Comparison of ENCODE assay signal across 15 mouse cellular contexts in genomic region chr3:86602284-86602683, GRCm38 (mm10). TPM values are rescaled to one million over a fixed set of nuclear protein-coding genes. Genes with fewer than 3 reads are reported as not detected.
DNase-seq lines count a peak whose midpoint lies in the region; ATAC-seq lines count a peak whose summit lies in the region.
"Had no signal": no experiment of that assay in that cellular context is flagged by ENCODE, and none has a peak within 500 bp of the region (broad histone marks: within the 10 kb centered on the region; RNA-seq: fewer than 3 reads in every experiment).

No protein-coding gene starts in this region.

- no peaks in the 10 kb centered on the region for H3K9me3 ChIP-seq in hindbrain, embryonic 13.5 days
- H3K9me3 ChIP-seq in midbrain, embryonic 13.5 days: no peaks in the 10 kb centered on the region
- no peaks in the 10 kb centered on the region for H3K9me3 ChIP-seq in kidney, embryonic 14.5 days (ENCODE audit: control insufficient read depth, low read length)

- no peaks in the 10 kb centered on the region for H3K27me3 ChIP-seq in hindbrain, embryonic 13.5 days
- no peaks in the 10 kb centered on the region for H3K27me3 ChIP-seq in midbrain, embryonic 13.5 days
- no peaks in the 10 kb centered on the region for H3K27me3 ChIP-seq in kidney, embryonic 14.5 days (ENCODE audit: control insufficient read depth, insufficient read depth, low read length)

- no peak for ATAC-seq in hindbrain, embryonic 13.5 days (ENCODE audit: low FRiP score)
- peak; percentile 95 for ATAC-seq in midbrain, embryonic 13.5 days
- no peak for ATAC-seq in kidney, embryonic 14.5 days (ENCODE audit: low FRiP score, low TSS enrichment)

- no peak overlapping the region for H3K4me3 ChIP-seq in hindbrain, embryonic 13.5 days
- no peak overlapping the region for H3K4me3 ChIP-seq in midbrain, embryonic 13.5 days (replicated peaks)
- no peak overlapping the region for H3K4me3 ChIP-seq in kidney, embryonic 14.5 days (ENCODE audit: low read length)

- WGBS in hindbrain, embryonic 13.5 days: 46% methylated on average over 3 of the region's 3 CpGs
- WGBS in midbrain, embryonic 13.5 days: 25% methylated on average over 3 of the region's 3 CpGs
- WGBS in kidney, embryonic 14.5 days: 82% methylated on average over 3 of the region's 3 CpGs

- H3K9ac ChIP-seq in hindbrain, embryonic 13.5 days: no peak overlapping the region
- no peak overlapping the region for H3K9ac ChIP-seq in midbrain, embryonic 13.5 days (replicated peaks)
- H3K9ac ChIP-seq in kidney, embryonic 14.5 days (ENCODE audit: low read depth, low read length): no peak overlapping the region
- H3K9ac ChIP-seq: liver, embryonic 14.5 days had no signal

- 0 out of 2 replicates have a peak overlapping the region, but pooled peaks have one; percentile 44 for H3K27ac ChIP-seq in hindbrain, embryonic 13.5 days
- H3K27ac ChIP-seq in midbrain, embryonic 13.5 days: 0 out of 2 replicates have a peak overlapping the region, but pooled peaks have one; percentile 25
- H3K27ac ChIP-seq in kidney, embryonic 14.5 days (ENCODE audit: low read depth, low read length): no peak overlapping the region
- H3K27ac ChIP-seq: kidney, postnatal 0 days; liver, embryonic 14.5 days had no signal

- H3K4me2 ChIP-seq in hindbrain, embryonic 13.5 days: no peak overlapping the region
- no peak overlapping the region for H3K4me2 ChIP-seq in midbrain, embryonic 13.5 days (replicated peaks)
- no peak overlapping the region for H3K4me2 ChIP-seq in kidney, embryonic 14.5 days (replicated peaks; ENCODE audit: low read depth, low read length)

- no peaks in the 10 kb centered on the region for H3K36me3 ChIP-seq in hindbrain, embryonic 13.5 days
- H3K36me3 ChIP-seq in midbrain, embryonic 13.5 days: no peaks in the 10 kb centered on the region
- no peaks in the 10 kb centered on the region for H3K36me3 ChIP-seq in kidney, embryonic 14.5 days (ENCODE audit: control insufficient read depth, insufficient read depth, low read length)

- DNase-seq in ZHBTc4 (ENCODE audit: low read depth, low spot score): peak; percentile 10
- DNase-seq in embryo, embryonic 9.5 days (ENCODE audit: extremely low spot score): peak; percentile 8
- DNase-seq in left cerebral cortex, adult 18-20 months (ENCODE audit: low spot score in 2 of 2): no peak
- no peak for DNase-seq in cerebellum, postnatal 4 days (ENCODE audit: low spot score in 2 of 2)
- no peak for DNase-seq in spleen, adult 18-20 months
- DNase-seq: cerebellum, adult 2 months; right cerebral cortex, postnatal 14 days; thymus, adult 2 months had no signal

- peaks cover 3% of the 10 kb centered on the region for H3K4me1 ChIP-seq in hindbrain, embryonic 13.5 days (replicated peaks)
- peaks cover 4% of the 10 kb centered on the region for H3K4me1 ChIP-seq in midbrain, embryonic 13.5 days (replicated peaks)
- no peaks in the 10 kb centered on the region for H3K4me1 ChIP-seq in kidney, embryonic 14.5 days (ENCODE audit: control insufficient read depth, insufficient read depth, low read length)

RNA-seq across cellular contexts. Expression of gene Mab21l2, which starts 53.9 kb away (rescaled TPM):
- polyA plus RNA-seq in hindbrain, embryonic 13.5 days (2015; fragmentation: Nextera tagmentation; extraction: Ambion mirVana): 258 and 288 TPM in 2 replicates
- polyA plus RNA-seq in midbrain, embryonic 13.5 days (2015; fragmentation: Nextera tagmentation; extraction: Ambion mirVana): 89.1 and 122 TPM in 2 replicates
- total RNA-seq in left cerebral cortex, adult 18-20 months (2021): under 1 TPM; 0.35 to 0.51 TPM
- 0.30 and 0.34 TPM in 2 replicates for polyA plus RNA-seq in kidney, embryonic 14.5 days (2014; fragmentation: Nextera tagmentation; extraction: Ambion mirVana)
- total RNA-seq: layer of hippocampus, postnatal 10 days; monocyte, adult 5-6 weeks had no signal

Comparison
In these comparisons a context has a peak if more than half of its experiments do, and no peak if none do; other contexts are left out.
1. DNase-seq: peak in ZHBTc4 (single experiment) and embryo, embryonic 9.5 days (single experiment); none in left cerebral cortex, adult 18-20 months (0 of 2), cerebellum, postnatal 4 days (0 of 2) and spleen, adult 18-20 months (0 of 2).
2. RNA of gene Mab21l2, which starts 53.9 kb away (polyA plus RNA-seq): 258 to 288 TPM in hindbrain, embryonic 13.5 days and 89.1 to 122 TPM in midbrain, embryonic 13.5 days; 0.30 to 0.34 TPM in kidney, embryonic 14.5 days; every median in the first group is over 10 times any median in the second.